Mouse (Mus musculus) erythroblast, adult 5-6 weeks (primary cell): ENCODE measurements around the gene Cdc42se2. TPM values are rescaled to one million over a fixed set of nuclear protein-coding genes. Genes with fewer than 3 reads are reported as not detected.

Source experiments
- ATAC-seq: replicated peaks from 2 replicates; pipeline ENCODE4 v1.8.0; 2016; ENCODE audit warnings: moderate number of reproducible peaks, mild to moderate bottlenecking, moderate TSS enrichment, inconsistent platforms; ENCODE audit not compliant: poor library complexity, low FRiP score, severe bottlenecking
- total RNA-seq, 2 experiments: library from RNA; stranded (forward) in 1 of 2; stranded (reverse) in 1 of 2; fragments of 150-400 nt in 1 of 2; fragments of 200-764, 138-1000 nt in 1 of 2; gene quantifications; 2 replicates each; pipeline versions ENCODE4 v1.2.3 to v1.2.4; 2015 to 2017; ENCODE audit warnings: low replicate concordance in 2 of 2

Gene Cdc42se2
- total RNA-seq, 2 experiments from 2014 or later = 16.5 to 22.7 TPM

- ATAC-seq = no peak
Measured at GRCm38 (mm10) chr11:54722057-54722456, 65.4 kb downstream of the Cdc42se2 start.

- ATAC-seq = no peak
Measured at GRCm38 (mm10) chr11:54718601-54719000, 68.9 kb downstream of the Cdc42se2 start.

GRCm38 (mm10) chr11:54717893-54718292 is 69.6 kb downstream of the Cdc42se2 start:
- no peak for ATAC-seq

DNA sequence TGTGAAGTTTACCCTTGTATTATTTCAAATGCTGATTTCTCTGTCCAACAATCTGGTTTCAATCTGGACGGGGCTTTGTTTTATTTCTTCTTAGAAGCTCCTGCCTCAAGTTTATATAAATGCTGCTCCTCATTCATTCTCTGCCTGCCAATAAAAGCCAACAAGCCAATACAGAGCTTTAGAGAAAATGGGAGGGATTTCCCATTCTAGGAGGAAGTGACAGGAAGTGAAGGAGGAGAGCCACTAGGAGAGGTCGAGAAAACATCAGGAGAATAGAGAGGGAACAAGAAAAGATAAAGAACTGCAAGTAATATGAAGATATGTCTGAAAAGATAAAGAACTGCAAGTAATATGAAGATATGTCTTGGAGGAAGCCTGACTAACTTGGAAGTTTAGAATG is 74.6 kb downstream of the Cdc42se2 start:
- ATAC-seq = no peak

GRCm38 (mm10) chr11:54710512-54711293 is 76.8 kb downstream of the Cdc42se2 start:
- no peak for ATAC-seq

- ATAC-seq = no peak
Measured at GRCm38 (mm10) chr11:54709645-54710044, 77.8 kb downstream of the Cdc42se2 start.

GRCm38 (mm10) chr11:54708153-54708552 is 79.3 kb downstream of the Cdc42se2 start:
- ATAC-seq = no peak

DNA sequence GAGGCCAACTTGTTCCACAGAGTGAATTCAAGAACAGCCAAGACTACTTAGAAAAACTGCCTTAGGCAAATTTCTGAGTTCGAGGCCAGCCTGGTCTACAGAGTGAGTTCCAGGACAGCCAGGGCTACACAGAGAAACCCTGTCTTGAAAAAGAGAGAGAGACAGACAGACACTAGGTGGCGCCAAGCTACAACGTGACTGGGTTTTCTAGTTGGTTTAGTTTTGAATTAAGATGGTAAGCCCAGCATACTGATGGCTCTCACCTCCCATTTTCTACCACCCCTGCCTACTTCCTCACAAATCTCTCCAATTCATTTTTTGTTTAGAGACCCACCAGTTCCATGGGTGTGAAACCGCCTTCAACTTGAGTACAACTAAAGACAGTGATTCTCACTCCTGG is 84.2 kb downstream of the Cdc42se2 start:
- peak; percentile 60; the same call in 1 of the 2 replicates for ATAC-seq

DNA sequence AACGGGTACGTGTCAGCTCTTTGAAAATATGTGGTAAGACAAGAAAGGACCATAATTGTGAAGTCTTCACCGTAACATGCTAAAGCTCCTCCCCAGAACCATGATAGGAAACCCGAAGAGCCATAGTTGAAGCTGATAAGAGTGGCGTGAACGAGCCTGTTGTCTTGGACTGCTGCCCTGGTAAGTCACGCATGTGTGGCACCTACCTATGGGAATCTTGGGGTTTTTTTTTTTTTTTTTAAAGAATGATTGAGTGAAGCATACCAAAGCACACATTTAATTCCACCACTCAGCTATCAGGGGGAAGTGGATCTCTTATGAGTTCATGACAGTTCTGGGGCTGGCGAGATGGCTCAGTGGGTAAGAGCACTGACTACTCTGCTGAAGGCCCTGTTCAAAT is 85.6 kb downstream of the Cdc42se2 start:
- ATAC-seq = no peak

DNA sequence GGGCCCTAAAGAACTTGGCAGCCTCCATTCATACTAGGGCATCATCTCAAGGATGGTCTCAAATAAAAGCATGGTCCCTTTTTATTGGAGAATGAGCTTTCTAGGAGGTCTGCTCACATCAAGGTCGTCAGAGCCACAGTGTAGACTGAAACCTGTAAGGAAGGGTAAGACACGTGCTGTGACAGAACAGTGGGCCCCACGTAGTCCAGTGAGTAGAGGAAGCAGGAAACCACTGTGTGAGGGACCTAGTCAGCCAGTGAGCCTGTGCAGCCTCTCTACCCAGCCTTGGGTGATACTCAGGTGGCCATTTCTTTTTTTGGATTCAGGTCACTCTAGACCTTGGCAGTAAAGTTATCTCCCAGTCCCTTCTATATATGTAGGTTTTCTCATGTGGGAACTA is 87.5 kb downstream of the Cdc42se2 start:
- no peak for ATAC-seq

DNA sequence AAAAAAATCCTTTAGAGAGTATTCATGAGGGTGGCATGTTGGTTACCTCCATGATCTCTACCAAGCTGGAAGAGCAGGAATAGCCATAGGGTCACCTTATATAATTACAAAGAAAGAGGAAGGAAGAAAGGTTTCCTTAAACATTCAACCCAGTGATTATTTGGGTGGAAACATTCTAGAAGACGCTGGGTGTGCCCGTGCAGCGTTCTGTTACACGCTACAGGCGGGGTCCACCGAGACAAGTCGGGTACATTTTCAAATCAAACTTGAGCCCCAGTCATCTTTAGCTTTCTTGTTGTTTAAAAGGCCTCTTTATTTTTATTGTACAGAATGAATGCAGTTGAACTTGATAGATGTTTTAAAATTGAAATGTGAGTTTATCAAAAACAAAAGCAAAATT is 88.8 kb downstream of the Cdc42se2 start:
- no peak for ATAC-seq

GRCm38 (mm10) chr11:54697611-54698010 is 89.9 kb downstream of the Cdc42se2 start:
- no peak for ATAC-seq

DNA sequence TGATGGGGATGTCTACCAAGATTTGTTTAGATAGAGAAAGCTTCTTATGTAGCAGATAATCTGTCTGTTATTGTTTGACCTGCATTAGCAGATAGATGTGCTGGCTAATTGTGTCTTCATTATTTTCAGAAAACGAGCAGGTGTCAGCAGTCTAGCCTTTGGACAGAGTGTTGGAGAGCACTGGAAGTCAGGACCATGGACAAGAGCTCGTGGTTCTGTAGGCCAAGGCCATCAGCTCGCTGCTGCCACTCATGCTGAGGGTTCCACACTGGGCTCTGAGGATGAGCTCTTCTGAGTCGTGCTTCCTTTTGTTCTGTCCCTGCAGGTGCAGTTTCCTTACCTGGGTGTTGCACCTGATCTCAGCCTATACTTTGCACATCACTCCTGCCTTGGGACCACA is 91.5 kb downstream of the Cdc42se2 start:
- no peak for ATAC-seq

DNA sequence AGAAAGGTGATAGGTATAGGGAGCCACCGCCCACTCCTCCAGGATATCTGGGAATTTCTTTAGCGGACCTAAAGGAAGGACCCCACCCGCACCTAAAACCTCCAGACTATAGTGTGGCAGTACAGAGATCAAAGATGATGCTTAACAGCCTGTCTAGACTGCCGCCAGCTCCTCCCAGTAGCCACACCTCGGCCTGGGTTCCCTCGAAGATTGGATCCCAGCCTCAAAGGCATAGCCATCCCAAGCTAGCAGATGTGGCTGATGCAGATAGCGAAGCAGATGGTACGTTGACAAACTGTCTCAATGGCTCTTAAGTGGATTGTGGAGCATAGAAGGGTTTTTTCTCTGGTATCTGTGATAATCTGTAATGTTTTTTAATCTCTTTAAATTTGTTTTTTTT is 93.2 kb downstream of the Cdc42se2 start:
- ATAC-seq = no peak

DNA sequence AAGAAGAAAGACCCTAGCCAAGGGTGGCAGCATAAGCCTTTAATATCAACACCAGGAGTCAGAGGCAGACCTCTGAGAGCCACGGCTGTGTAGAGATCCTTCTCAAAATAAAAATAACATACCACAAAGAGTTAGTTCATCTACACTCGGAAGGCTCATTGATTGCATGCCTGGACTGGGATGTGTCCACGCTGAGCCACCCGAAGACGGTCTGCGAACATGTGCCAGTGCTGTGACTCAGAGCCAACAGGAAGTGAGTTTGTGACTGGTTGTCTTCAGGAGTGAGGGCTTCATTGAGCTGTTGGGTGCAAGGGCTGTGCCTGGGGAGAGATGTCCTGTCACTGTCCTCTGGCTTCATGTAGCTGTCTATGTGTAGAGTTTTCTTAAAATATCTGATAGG is 93.8 kb downstream of the Cdc42se2 start:
- ATAC-seq = no peak

GRCm38 (mm10) chr11:54691179-54691578 is 96.3 kb downstream of the Cdc42se2 start:
- ATAC-seq = no peak

DNA sequence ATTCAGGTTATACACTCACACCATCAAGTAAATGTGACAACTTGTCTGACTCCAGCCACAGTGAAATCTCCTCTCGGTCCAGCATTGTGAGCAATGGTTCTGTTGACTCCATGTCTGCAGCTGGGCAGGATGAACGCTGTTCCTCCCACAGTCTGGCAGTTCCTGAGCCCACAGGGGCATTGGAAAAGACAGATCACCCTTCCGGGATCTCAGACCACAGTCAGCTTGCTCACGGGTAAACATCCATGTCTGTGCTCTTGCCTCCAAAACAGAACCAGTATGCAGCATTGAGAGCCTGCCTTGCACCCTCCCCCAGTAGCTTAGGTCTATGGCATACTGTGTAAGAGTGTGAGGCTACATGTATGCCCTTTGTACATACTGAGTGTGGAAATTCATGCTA is 97.3 kb downstream of the Cdc42se2 start:
- no peak for ATAC-seq

- ATAC-seq = no peak
Measured at GRCm38 (mm10) chr11:54684831-54685230, 102.6 kb downstream of the Cdc42se2 start.

DNA sequence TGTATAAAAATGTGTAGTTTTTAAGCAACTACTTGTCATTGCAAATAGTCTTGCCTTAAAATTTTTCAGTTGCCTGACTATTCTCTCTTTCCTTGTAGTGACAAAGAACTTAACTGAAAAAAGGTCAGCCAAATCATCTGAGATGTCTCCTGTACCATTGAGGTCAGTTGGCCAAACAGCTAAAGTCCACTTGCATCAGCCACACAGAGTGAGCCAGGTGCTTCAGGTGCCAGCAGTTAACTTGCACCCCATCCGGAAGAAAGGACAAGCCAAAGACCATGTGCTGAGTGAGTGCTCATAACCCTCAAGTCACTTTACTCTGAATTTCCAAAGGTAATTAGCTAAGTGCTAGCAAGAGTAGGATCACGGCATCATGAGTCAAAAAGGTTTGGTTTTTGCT is 108.3 kb downstream of the Cdc42se2 start:
- no peak for ATAC-seq

DNA sequence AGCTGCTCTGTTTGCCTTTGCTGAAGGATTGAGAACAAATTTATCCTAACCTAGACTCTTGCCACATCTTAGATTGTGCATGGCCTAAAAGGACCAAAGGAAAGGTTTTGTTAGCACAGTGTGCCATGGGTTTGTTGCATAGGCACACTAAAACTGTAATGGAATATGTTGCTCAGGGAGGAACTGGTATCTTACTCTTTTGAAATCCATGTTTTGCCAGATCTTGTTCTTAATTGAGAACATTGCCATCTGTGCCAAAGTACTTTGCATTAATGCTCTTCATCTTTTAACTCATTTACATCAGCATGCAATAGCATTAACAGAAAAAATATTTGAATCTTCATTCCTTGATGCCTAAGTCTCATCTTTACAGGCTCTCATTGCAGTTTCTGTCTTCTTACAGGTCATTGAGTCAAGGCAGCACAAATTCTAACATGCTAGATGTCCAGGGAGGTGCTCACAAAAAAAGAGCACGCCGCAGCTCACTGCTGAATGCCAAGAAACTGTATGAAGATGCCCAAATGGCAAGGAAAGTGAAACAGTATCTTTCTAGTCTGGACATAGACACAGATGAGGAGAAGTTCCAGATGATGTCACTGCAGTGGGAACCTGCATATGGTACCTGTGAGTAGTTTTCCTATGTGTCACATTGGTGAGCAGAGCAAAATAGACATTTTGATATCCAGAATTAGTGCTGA is 111.5 kb downstream of the Cdc42se2 start:
- no peak for ATAC-seq

DNA sequence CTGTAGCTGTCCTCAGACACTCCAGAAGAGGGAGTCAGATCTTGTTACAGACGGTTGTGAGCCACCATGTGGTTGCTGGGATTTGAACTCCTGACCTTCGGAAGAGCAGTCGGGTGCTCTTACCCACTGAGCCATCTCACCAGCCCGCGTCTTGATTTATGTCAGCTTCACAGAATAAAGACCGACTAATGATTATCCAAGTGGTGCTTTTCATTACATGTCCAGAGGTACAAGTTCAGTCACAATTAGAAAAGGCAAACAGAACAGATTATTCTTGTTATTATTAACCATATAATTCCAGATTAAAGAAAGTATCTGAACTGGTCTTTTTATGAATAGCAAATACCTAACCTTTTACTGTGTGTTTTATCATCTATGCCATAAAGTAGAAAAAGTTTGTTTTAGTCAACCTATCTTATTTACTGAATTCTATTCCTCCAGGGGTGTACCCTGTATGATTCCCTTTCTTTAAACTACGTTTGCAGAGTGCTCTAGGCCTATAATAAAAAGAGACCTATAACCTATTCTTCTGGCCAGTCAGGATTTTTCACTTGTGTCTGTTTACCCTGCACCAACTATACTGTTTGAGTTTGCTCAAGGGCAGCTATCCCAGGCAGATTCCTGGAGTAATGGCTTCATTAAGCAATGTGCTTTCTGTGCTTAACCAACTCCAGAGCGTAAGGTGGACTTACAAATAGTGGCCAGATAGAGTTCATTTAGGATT is 113.7 kb downstream of the Cdc42se2 start:
- no peak for ATAC-seq
